Mouse (Mus musculus) liver, embryonic 14.5 days (tissue): ENCODE measurements around the gene Olfr1196.

ENCODE experiments used
- CTCF ChIP-seq: IDR thresholded peaks from 2 replicates; pipeline ENCODE4 v1.5.1; 2016; ENCODE audit warnings: antibody characterized with exemption, low read depth, control low read depth
- EP300 ChIP-seq: IDR thresholded peaks from 2 replicates; pipeline ENCODE4 v1.6.1; 2016; ENCODE audit warnings: antibody characterized with exemption, low read depth

DNA sequence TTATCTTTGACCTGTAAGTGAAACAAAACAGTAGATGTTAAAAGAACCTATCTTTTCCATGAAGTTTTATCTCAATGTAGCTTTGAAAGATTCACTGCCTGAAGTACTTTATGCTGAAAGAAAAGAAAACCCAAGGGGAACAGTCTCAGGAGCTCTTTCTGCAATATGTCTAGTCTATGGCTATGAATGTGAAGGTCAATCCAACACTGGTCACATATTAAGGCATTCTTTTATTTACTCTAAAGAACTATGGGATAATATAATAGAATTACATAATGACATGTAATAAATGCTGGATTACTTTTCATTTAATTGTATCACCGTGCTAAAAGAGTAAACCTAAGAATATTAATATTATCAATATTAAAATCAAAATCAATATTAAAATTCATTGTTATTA is 27.9 kb upstream of the Olfr1196 start, which contains the start of gene Olfr1197:
- TF ChIP-seq CTCF (no peak), EP300 (no peak)
